Mouse (Mus musculus) MEL (cell line): ENCODE data around the gene Fam214a.

Source experiments
- CTCF ChIP-seq, 3 experiments: IDR thresholded peaks in 2 of 3; conservative IDR thresholded peaks in 1 of 3; 2 replicates each; pipeline ENCODE4 v1.5.1; 2011 to 2012; ENCODE audit warnings: low read length in 3 of 3, low read depth in 2 of 3, mild to moderate bottlenecking in 2 of 3, improper control_type of control experiment in 1 of 3, inconsistent platforms in 1 of 3, mixed read lengths in 1 of 3, moderate library complexity in 1 of 3; ENCODE audit not compliant: control insufficient read depth in 1 of 3, insufficient read depth in 1 of 3, poor library complexity in 1 of 3, severe bottlenecking in 1 of 3
- EP300 ChIP-seq, 2 experiments: IDR thresholded peaks; 2 replicates each; pipeline ENCODE4 v1.6.1; 2011; ENCODE audit warnings: improper control_type of control experiment in 2 of 2, low read length in 2 of 2, low read depth in 1 of 2, mild to moderate bottlenecking in 1 of 2
- HCFC1 ChIP-seq: IDR thresholded peaks from 2 replicates; pipeline ENCODE4 v1.6.1; 2012; ENCODE audit warnings: low read depth, mild to moderate bottlenecking, inconsistent platforms, low read length, improper control_type of control experiment, moderate library complexity
- MAX ChIP-seq: IDR thresholded peaks from 2 replicates; pipeline ENCODE4 v1.6.1; 2011; ENCODE audit warnings: low read length, improper control_type of control experiment
- MAZ ChIP-seq: IDR thresholded peaks from 2 replicates; pipeline ENCODE4 v1.6.1; 2012; ENCODE audit warnings: low read depth, mild to moderate bottlenecking, inconsistent platforms, low read length, improper control_type of control experiment
- POLR2A ChIP-seq, 2 experiments: IDR thresholded peaks; 2 replicates each; pipeline ENCODE4 v1.6.1; 2011 to 2012; ENCODE audit warnings: low read length in 2 of 2, mild to moderate bottlenecking in 2 of 2, control low read depth in 1 of 2, improper control_type of control experiment in 1 of 2, low read depth in 1 of 2, moderate library complexity in 1 of 2; ENCODE audit not compliant: control insufficient read depth in 1 of 2, insufficient read depth in 1 of 2, poor library complexity in 1 of 2
- RAD21 ChIP-seq: IDR thresholded peaks from 2 replicates; pipeline ENCODE4 v1.6.1; 2011; ENCODE audit warnings: mild to moderate bottlenecking, low read depth, low read length, improper control_type of control experiment
- RCOR1 ChIP-seq: IDR thresholded peaks from 2 replicates; pipeline ENCODE4 v1.6.1; 2012; ENCODE audit warnings: low read depth, mild to moderate bottlenecking, inconsistent platforms, low read length, improper control_type of control experiment
- USF1 ChIP-seq: IDR thresholded peaks from 2 replicates; pipeline ENCODE4 v1.6.1; 2014; ENCODE audit warnings: low read depth, mild to moderate bottlenecking, inconsistent platforms, low read length, improper control_type of control experiment, moderate library complexity
- ZC3H11A ChIP-seq: IDR thresholded peaks from 2 replicates; pipeline ENCODE4 v1.6.1; 2012; ENCODE audit warnings: low read depth, mild to moderate bottlenecking, inconsistent platforms, low read length, improper control_type of control experiment

DNA sequence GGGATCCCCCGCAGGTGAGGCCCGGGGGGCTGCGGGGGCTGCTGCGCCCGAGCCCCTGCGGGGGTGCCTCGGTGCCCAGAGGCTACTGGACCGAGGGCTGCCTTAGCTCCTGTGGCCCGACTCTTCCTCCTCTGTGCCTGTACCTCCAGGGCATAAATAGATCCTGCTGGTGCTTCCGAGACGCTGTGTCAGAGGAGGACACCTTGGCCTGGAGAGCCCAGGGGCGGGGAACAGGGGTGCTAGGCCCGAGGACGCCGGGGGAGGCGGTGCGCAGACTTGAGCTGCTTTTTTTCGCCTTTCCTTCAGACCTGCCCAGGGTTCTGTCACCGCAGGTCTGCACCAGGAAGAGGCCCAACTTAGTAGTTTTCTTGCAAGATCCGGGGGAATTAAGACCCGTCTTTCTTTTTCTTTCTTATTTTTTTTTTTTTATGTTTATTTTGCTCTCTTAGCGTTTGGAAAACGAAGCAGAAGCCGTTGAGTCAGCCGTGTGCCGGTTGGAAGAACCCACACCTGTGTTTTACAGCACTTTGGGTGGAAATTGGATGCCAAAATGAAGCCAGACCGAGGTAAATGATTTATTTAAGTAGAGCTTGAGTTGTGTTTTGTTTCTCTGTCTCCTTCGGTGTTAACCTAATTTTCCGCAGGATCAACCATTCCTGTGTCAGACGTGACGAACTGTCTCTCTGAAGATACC is 728 bp downstream of the Fam214a start:
- TF ChIP-seq RAD21: no peak
- no peak for TF ChIP-seq ZC3H11A
- TF ChIP-seq MAZ: no peak
- TF ChIP-seq POLR2A (IDR thresholded peaks at IDR 0.05; ENCODE audit: control insufficient read depth in 1 of 2, insufficient read depth in 1 of 2, low read depth in 1 of 2, low read length in 2 of 2, poor library complexity in 1 of 2): no peak; a peak in 1 of 4 replicates
- TF ChIP-seq MAX: no peak
- TF ChIP-seq RCOR1: no peak
- TF ChIP-seq USF1: peak; percentile 21; the same call in 1 of the 2 replicates
- TF ChIP-seq CTCF (IDR thresholded peaks at IDR 0.05 in 2 of 3, conservative IDR thresholded peaks at IDR 0.05 in 1 of 3; ENCODE audit: control insufficient read depth in 1 of 3, insufficient read depth in 1 of 3, low read depth in 2 of 3, low read length in 3 of 3, poor library complexity in 1 of 3, severe bottlenecking in 1 of 3): no peak
- no peak for TF ChIP-seq HCFC1
- TF ChIP-seq EP300 (IDR thresholded peaks at IDR 0.05; ENCODE audit: low read depth in 1 of 2, low read length in 2 of 2): no peak
